9 mouse cellular contexts compared by ENCODE assay signal in genomic region chr10:18549321-18550216, GRCm38 (mm10). TPM values are rescaled to one million over a fixed set of nuclear protein-coding genes. Genes with fewer than 3 reads are reported as not detected.
DNase-seq lines count a peak whose midpoint lies in the region; ATAC-seq and TF ChIP-seq lines count a peak whose summit lies in the region.
"Had no signal": no experiment of that assay in that cellular context is flagged by ENCODE, and none has a peak within 500 bp of the region (broad histone marks: within the 10 kb centered on the region; RNA-seq: fewer than 3 reads in every experiment).

No protein-coding gene starts in this region.

- DNase-seq in heart, adult 18-20 months = no peak
- peak; percentile 78 for DNase-seq in Muller cell, postnatal 12 days (ENCODE audit: inconsistent ontology term)
- DNase-seq in liver, embryonic 14.5 days (ENCODE audit: low read depth in 3 of 3, low spot score in 3 of 3) = no peak
- no peak for DNase-seq in thymus, adult 18-20 months
- DNase-seq in cerebellum, adult 11-12 months = no peak

- WGBS in heart, embryonic 12.5 days = 5% methylated on average over 35 of the region's 35 CpGs
- 2% methylated on average over 35 of the region's 35 CpGs for WGBS in forebrain, embryonic 13.5 days
- 9% methylated on average over 35 of the region's 35 CpGs for WGBS in liver, embryonic 14.5 days (ENCODE audit: insufficient replicate concordance)
- 6% methylated on average over 35 of the region's 35 CpGs for WGBS in stomach, embryonic 14.5 days

- H3K27ac ChIP-seq in heart, embryonic 12.5 days (ENCODE audit: poor library complexity, severe bottlenecking) = no peak overlapping the region
- H3K27ac ChIP-seq in forebrain, embryonic 13.5 days = no peak overlapping the region
- H3K27ac ChIP-seq in liver, embryonic 14.5 days = no peak overlapping the region
- no peak overlapping the region for H3K27ac ChIP-seq in stomach, embryonic 14.5 days (ENCODE audit: low read length)

- no peaks in the 10 kb centered on the region for H3K36me3 ChIP-seq in heart, embryonic 12.5 days
- H3K36me3 ChIP-seq in forebrain, embryonic 13.5 days (ENCODE audit: poor library complexity, severe bottlenecking) = no peaks in the 10 kb centered on the region
- H3K36me3 ChIP-seq in liver, embryonic 14.5 days (replicated peaks; ENCODE audit: control insufficient read depth, insufficient read depth, low read depth) = no peaks in the 10 kb centered on the region
- no peaks in the 10 kb centered on the region for H3K36me3 ChIP-seq in stomach, embryonic 14.5 days (ENCODE audit: control insufficient read depth, insufficient read depth, low read length)
- H3K36me3 ChIP-seq: G1E had no signal

- H3K9me3 ChIP-seq in heart, embryonic 12.5 days (replicated peaks) = no peaks in the 10 kb centered on the region
- no peaks in the 10 kb centered on the region for H3K9me3 ChIP-seq in forebrain, embryonic 13.5 days (replicated peaks)
- no peaks in the 10 kb centered on the region for H3K9me3 ChIP-seq in liver, embryonic 14.5 days (ENCODE audit: control insufficient read depth, low read length)
- H3K9me3 ChIP-seq in stomach, embryonic 14.5 days (ENCODE audit: control insufficient read depth, low read depth, low read length) = no peaks in the 10 kb centered on the region
- H3K9me3 ChIP-seq: G1E had no signal

- no peak for TF ChIP-seq EP300 in liver, embryonic 14.5 days (IDR thresholded peaks at IDR 0.05; ENCODE audit: low read depth)

- no peak for TF ChIP-seq CTCF in liver, embryonic 14.5 days (IDR thresholded peaks at IDR 0.05; ENCODE audit: low read depth)

- peaks cover 7% of the 10 kb centered on the region; the same call in 1 of the 2 replicates for H3K27me3 ChIP-seq in heart, embryonic 12.5 days (replicated peaks)
- peaks cover 3% of the 10 kb centered on the region for H3K27me3 ChIP-seq in forebrain, embryonic 13.5 days
- H3K27me3 ChIP-seq in liver, embryonic 14.5 days (ENCODE audit: control insufficient read depth, insufficient read depth, low read length) = no peaks in the 10 kb centered on the region
- no peaks in the 10 kb centered on the region for H3K27me3 ChIP-seq in stomach, embryonic 14.5 days (ENCODE audit: control insufficient read depth, insufficient read depth, low read length)

- peak overlapping the region; percentile 77 for H3K4me2 ChIP-seq in heart, embryonic 12.5 days
- peak overlapping the region; percentile 75 for H3K4me2 ChIP-seq in forebrain, embryonic 13.5 days
- peak overlapping the region; percentile 42 for H3K4me2 ChIP-seq in liver, embryonic 14.5 days (ENCODE audit: low read depth)
- H3K4me2 ChIP-seq in stomach, embryonic 14.5 days (replicated peaks; ENCODE audit: low read depth, low read length) = peak overlapping the region; percentile 56

- no peak for ATAC-seq in heart, embryonic 12.5 days (ENCODE audit: insufficient number of reproducible peaks, low FRiP score)
- peak; percentile 75 for ATAC-seq in forebrain, embryonic 13.5 days
- ATAC-seq in liver, embryonic 14.5 days (ENCODE audit: insufficient read depth) = no peak
- ATAC-seq in stomach, embryonic 14.5 days (ENCODE audit: insufficient number of reproducible peaks, insufficient read depth, low FRiP score, low read depth) = no peak

- no peak overlapping the region for H3K9ac ChIP-seq in heart, embryonic 12.5 days
- peak overlapping the region; percentile 52 for H3K9ac ChIP-seq in forebrain, embryonic 13.5 days
- H3K9ac ChIP-seq in liver, embryonic 14.5 days (replicated peaks) = no peak overlapping the region
- H3K9ac ChIP-seq in stomach, embryonic 14.5 days (replicated peaks; ENCODE audit: low read depth, low read length) = 0 out of 2 replicates have a peak overlapping the region, but pooled peaks have one; percentile 14

- peak overlapping the region; percentile 48 for H3K4me3 ChIP-seq in heart, embryonic 12.5 days
- peak overlapping the region; percentile 41 for H3K4me3 ChIP-seq in forebrain, embryonic 13.5 days
- peak overlapping the region; percentile 18; a peak in 3 of 4 replicates for H3K4me3 ChIP-seq in liver, embryonic 14.5 days (ENCODE audit: insufficient read depth in 1 of 2, low read depth in 2 of 2, low read length in 2 of 2)
- H3K4me3 ChIP-seq in stomach, embryonic 14.5 days (ENCODE audit: low read depth, low read length) = peak overlapping the region; percentile 30

- H3K4me1 ChIP-seq in heart, embryonic 12.5 days (replicated peaks) = peaks cover 5% of the 10 kb centered on the region; the same call in 1 of the 2 replicates
- peaks cover 17% of the 10 kb centered on the region; the same call in 1 of the 2 replicates for H3K4me1 ChIP-seq in forebrain, embryonic 13.5 days
- no peaks in the 10 kb centered on the region for H3K4me1 ChIP-seq in liver, embryonic 14.5 days (replicated peaks; ENCODE audit: control insufficient read depth in 2 of 2, insufficient read depth in 2 of 2, low read length in 1 of 2)
- no peaks in the 10 kb centered on the region for H3K4me1 ChIP-seq in stomach, embryonic 14.5 days (ENCODE audit: control insufficient read depth, insufficient read depth, low read length)

RNA-seq across cellular contexts. Expression of gene Hebp2, which starts 3.7 kb away (rescaled TPM):
- polyA plus RNA-seq in heart, embryonic 12.5 days (2016; fragmentation: Nextera tagmentation; extraction: Ambion mirVana) = 17.9 and 18.3 TPM in 2 replicates
- total RNA-seq in heart, adult 18-20 months (2021) = under 1 TPM; 0.44 to 0.50 TPM
- polyA plus RNA-seq in forebrain, embryonic 13.5 days (2015; fragmentation: Nextera tagmentation; extraction: Ambion mirVana) = 5.3 and 5.7 TPM in 2 replicates
- polyA plus RNA-seq in liver, embryonic 14.5 days (2012; rRNA removed) = 0.38 and 0.68 TPM in 2 replicates
- polyA plus RNA-seq in liver, embryonic 14.5 days (2014; fragmentation: Nextera tagmentation; extraction: Ambion mirVana) = 2.0 and 2.5 TPM in 2 replicates
- polyA plus RNA-seq in stomach, embryonic 14.5 days (2014; fragmentation: Nextera tagmentation; extraction: Ambion mirVana) = 32.1 and 35.4 TPM in 2 replicates
- total RNA-seq: G1E had no signal
- polyA plus RNA-seq: G1E had no signal

Comparison
In these comparisons a context has a peak if more than half of its experiments do, and no peak if none do; other contexts are left out.
1. H3K9ac ChIP-seq: peak in forebrain, embryonic 13.5 days (single experiment) and stomach, embryonic 14.5 days (single experiment); none in heart, embryonic 12.5 days (single experiment) and liver, embryonic 14.5 days (single experiment).
2. Peak in every context shown above with its lines, with median percentiles within 50 percentile points of each other: H3K4me2 ChIP-seq and H3K4me3 ChIP-seq.